Mouse (Mus musculus) spleen, postnatal 14 days (tissue): Measurements from ENCODE around the gene Cenph.
"Not testable (repeated sequence)": the region's sequence is repeated elsewhere in the genome, so short reads cannot be mapped to it uniquely, and the experiment has no call there.

Source experiments
- DNase-seq, 2 experiments: peaks; one replicate each; pipeline ENCODE4 v3.0.0; 2021 to 2022; ENCODE audit warnings: low spot score in 2 of 2

Gene Cenph

DNA sequence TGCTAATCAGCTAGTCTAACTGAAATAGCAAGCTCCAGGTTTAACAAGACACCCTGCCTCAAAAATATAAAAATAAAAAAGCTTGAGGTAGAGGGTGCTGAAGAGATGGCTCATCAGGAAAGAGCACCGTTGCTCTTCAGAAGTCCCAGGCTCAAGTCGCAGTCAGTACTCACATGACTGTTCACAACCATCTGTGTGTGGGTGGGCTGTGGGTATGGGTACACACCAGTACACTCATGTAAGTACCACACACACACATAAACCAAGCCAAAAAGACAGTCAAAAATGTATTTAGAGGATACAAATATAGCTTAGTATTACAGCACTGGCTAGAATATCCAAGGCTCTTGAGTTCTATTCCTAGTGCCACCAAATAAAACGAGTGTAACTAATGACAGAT, 29.6 kb downstream of the Cenph start:
- DNase-seq = no peak

DNA sequence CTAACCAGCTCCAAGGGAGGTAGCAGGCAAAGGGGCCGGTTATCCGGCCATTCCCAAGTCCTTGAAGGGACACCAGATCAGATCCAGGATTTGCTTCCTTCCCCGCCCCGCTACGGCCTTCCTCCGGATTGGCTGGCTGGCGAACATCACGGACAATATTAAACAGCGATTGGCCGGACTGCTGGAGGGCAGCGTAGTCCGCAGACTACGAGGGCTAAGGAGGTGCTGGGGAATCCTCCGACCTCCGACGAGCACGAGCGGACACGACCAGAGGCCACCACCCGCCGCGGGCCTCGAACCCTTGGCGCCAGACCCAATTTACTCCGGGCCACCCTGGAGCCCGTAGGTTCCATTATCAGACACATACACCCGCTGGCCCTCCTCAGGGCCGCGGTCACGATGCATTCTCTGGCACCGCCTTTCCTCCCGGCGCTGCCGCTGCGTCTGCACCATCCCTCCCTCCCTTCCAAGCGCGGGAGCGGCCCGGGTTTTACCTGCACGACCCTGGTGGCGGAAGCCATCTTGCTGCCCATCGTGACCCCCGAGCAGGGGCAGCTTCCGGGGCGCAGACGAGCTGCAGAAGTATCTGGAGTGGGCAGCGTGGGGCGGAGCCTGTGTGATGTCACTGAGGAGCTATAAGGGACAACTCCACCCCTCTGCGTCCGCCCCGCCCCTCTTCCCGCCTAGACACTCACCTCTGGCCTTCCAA, 31.5 kb downstream of the Cenph start, which contains the start of gene Mrps36:
TSS of gene Mrps36 (minus strand) at position 624 of the 709 bp plus-strand sequence.
- peak; percentile 91 for DNase-seq

DNA sequence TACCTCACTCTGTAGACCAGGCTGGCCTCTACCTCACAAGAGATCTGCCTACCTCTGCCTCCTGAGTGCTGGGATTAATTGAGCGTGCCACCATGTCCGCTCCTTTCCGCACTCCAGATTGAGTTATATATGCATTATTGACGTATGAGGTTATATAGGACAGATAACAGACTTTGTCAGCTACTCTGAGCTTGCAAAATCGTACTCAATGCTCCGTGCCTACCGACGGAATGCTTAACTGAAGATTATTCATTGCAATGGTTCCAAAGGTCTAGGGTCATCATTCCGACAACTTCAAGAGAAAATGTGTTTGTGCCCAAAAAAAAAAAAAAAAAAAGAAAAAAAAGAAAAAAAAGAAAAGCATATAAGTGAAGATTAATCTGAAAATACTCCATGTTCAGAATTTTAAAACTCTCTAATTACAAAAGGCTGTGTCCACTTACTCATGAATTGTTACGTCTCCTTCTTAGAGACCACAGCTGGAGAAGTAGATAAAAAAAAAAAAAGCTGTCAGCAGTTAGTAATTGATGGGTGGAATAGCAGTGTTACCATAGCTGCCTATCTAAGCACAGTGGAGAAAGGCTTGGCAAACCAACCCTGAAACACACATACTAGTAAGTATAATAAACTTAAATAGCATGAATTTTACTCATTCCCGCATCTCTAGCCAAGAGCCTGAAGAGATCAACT, 32.2 kb downstream of the Cenph start:
- no peak for DNase-seq

DNA sequence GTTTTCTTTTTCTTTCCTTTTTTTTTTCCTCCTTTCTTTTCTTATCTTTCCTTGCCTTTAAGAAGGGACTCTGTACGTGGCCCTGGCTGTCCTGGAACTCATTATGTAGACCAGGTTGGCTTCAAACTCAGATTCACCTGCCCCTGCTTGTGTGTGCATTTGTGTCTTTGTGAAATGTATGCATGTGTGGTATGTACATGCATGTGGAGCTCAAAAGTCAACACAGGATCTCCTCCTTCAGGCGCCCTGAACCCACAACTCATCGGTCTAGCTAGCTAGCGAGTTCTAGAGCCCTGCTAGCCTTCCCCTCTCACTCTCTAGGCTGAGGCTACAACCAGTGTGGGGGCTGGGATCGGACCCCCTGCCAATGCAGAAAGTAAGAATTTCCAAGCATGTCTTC, 32.9 kb downstream of the Cenph start:
- DNase-seq = no peak

DNA sequence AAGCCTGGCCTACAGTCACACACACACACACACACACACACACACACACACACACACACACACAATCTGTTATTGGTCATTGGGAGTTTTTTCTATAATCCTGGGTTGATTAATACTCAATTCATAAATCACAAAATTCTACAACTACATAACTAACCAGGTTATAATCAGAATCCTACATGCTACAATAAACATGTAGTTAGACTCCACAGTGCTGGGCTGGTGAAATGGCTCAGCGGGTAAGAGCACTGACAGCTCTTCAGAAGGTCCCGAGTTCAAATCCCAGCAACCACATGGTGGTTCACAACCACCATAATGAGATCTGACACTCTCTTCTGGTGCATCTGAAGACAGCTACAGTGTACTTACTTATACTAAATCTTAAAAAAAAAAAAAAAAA, 42.9 kb downstream of the Cenph start:
- DNase-seq = no peak

DNA sequence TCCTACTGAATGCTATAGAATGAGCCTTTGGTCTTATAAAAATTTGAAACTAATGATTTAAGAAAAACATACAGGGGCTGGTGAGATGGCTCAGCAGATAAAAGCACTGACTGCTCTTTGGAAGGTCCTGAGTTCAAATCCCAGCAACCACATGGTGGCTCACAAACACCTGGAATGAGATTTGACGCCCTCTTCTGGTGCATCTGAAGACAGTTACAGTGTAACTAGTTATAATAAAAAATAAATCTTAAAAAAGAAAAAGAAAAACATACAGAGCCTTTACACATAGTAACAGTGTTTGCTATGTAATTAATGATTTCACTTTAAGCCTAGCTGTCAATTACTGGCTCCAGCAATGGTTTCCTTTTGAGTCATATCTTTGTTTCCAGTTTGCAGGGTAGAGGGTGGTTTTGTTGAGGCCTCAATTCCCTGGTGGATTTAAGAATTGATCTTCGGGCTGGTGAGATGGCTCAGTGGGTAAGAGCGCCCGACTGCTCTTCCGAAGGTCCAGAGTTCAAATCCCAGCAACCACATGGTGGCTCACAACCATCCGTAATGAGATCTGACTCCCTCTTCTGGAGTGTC, 44.1 kb downstream of the Cenph start:
- DNase-seq = not testable (repeated sequence)

DNA sequence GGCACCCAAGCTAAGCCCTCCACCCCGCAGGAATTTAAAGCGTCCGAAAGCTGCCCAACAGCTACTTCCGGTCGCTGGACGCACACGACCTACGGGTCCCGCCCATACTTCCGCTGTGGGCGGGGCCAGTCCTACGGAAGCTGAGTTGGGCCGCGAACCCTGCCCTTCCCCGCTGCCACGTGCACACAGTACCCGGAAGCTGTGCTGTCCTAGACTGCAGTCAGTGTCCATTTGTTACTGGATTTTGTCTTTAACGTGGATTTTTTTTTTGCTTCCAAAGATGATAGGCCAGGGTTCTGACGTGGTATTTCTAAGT, 44.9 kb downstream of the Cenph start, which contains the start of gene Cdk7:
TSS of gene Cdk7 (minus strand) at position 79 of the 316 bp plus-strand sequence.
- peak; percentile 80 to 89 for DNase-seq

DNA sequence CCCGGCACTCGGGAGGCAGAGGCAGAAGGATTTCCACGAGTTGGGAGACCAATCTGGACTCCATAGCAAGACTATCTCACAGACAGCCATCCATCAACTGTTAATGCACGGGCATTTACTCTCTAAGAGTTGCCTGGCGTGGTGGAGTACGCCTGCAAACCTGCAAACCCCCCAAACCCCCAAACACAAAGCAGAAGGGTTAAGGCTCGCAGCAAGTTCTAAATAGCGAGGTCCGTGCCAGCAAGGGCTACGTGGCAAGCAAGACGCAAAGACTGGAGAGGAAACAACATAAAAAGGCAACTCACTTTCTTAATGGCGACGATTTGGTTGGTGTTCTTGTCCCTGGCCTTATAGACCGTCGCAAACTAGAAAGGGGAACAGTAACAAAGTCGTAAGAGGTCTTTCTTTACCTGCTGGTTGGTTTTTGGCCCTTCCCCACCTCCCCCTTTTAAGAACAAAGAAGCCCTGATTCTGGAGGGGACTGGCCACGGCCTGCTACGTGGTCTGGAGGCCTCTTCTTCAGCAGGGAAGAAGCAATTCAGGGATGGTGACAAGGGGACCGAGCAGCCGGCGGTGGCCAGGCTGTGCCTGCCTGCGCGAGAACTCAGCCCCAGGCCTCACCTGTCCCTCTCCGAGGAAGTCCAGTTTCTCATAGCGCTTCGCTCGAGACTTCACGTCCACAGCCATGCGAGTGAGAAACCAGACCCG, 45.4 kb downstream of the Cenph start:
- peak in 1 of 2 experiments; percentile 4 for DNase-seq

DNA sequence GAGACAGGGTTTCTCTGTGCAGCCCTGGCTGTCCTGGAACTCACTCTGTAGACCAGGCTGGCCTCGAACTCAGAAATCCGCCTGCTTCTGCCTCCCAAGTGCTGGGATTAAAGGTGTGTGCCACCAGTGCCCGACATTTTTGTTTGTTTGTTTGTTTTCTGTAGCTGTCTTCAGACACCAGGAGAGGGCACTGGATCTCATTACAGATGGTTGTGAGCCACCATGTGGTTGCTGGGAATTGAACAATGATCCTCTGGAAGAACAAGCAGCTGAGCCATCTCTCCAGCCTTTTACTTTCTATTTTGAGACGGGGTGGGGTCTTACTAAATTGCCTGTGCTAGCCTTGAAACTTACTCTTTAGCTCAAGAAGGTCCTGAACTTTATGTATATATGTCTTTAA, 47.2 kb downstream of the Cenph start:
- DNase-seq = not testable (repeated sequence)

DNA sequence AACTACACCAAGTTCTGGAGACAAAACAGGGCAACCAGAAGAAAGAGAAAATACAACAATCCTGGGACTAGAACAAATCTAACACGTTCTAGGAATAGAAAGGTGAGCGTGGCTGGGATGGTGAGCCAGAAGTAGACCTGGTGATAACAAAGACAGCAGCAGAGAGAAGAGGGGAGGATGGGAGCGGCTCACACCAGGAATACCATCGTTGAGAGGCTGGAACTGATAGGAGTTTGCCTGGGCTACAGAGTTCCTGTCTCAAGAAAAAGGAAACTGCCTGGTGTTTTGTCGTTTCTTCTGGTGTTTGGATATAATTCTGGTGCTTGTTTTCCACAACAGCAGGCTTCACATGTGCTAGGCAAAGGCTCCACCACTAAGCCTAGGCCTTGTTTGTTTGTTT, 47.6 kb downstream of the Cenph start:
- no peak for DNase-seq

DNA sequence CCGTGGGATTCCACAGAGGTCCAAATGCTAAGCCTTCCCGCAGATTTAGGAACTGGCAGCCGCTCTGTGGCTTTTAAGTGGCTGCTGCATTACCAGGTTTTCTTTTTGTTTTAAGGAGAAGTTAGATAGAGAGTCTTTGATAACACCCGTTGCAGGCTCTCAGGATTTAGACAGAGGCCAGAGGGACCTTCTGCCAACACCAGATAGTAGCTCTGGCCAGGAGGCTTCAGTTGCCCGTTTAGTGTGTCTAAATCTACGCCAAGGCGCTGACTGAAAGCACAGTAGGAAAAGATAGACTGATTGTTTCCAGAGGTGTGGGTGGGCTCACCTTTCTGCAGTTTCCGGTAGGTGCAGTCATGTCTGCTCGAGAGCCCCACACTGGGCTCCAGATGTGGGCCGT, 50.5 kb downstream of the Cenph start:
- no peak for DNase-seq

DNA sequence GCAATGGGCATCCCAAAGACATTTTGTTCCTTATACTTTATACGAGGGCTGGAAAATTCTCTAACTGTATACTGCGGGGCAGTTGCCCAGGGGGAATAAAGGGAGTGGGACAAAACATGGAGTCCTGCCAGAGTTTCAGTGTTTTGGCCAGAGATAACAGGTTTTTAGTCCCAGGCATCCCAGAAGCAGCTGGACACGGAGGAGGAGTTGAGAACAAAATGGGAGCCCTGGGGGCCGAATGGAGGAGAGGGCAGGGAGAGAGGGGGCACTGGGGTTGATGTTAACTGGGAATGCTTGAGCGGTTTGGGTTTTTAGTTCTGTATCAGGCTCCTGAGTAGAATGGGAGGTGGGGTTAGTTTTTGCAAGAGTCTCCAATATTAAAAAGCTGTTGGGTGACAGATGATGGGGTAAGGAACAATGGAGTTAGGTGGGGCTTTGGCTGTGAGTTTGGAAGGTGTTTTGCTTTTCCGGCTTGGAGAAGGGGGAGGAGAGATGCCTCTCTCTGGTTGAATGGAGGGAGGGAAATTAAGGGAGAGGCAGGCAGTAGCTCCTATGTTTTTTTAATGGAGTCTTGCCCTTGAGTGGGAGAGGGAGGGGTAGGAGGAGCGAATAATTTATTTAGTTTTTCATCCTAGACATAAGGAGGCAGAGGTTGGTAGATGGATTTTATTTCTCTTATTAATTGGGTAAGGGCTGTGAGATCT, 51.5 kb downstream of the Cenph start:
- no peak for DNase-seq

DNA sequence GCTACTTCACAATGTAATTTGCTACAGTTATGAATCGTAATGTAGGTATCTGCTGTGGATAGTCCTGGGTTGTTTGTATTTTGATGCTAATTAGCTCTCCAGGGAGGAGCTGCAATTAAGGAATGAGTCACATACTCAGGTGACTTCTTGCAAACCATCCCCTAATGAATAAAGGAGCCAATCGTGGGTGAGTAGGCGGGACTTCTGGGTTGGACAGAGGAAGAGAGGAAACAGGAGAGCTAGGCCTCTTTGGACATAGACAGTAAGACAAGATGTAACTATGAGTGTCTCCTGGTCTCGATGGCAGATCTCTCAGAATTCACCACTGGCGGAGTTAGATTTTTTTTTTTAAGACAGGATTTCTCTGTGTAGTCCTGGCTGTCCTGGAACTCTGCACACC, 54.0 kb downstream of the Cenph start:
- DNase-seq = no peak

DNA sequence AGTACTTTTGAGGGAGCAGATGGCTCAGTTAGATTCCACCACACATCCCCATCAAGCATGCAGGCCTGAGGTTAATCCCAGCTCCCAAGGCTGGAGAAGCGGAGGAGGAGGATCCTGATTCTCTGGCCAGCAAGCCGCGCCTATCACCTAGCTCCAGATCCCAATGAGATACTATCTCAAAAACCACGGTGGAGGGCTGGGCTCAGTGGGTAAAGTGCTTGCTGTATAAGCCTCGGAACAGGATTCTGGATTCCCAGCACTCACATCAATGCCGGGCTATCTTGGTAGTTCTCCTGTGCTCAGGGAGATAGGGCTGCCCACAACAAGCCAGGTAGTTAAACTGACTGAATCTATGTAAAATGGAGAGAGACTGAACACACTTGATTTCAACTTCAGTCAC, 60.2 kb downstream of the Cenph start:
- no peak for DNase-seq
